Mouse (Mus musculus): ENCODE measurements around the gene Pak7. TPM values are rescaled to one million over a fixed set of nuclear protein-coding genes. Genes with fewer than 3 reads are reported as not detected.

The Pak7 gene
- polyA plus RNA-seq, 1 experiment from 2014 or later = 0.34 TPM

- 42% methylated on average over 4 of the region's 4 CpGs for WGBS
- no peaks in the 10 kb centered on the region for H3K9me3 ChIP-seq (replicated peaks; ENCODE audit: low read length)
- peak; percentile 68 for TF ChIP-seq CTCF (IDR thresholded peaks at IDR 0.05; ENCODE audit: low read depth)
- no peak overlapping the region for H3K9ac ChIP-seq (ENCODE audit: low read depth, low read length)
- H3K4me3 ChIP-seq (replicated peaks; ENCODE audit: low read depth, low read length) = no peak overlapping the region
- H3K27ac ChIP-seq = no peak overlapping the region
- ATAC-seq (replicated peaks; ENCODE audit: low FRiP score, low read depth) = no peak
- no peaks in the 10 kb centered on the region for H3K27me3 ChIP-seq (ENCODE audit: insufficient read depth, low read length)
- H3K36me3 ChIP-seq (ENCODE audit: insufficient read depth, low read length) = no peaks in the 10 kb centered on the region
- no peaks in the 10 kb centered on the region for H3K4me1 ChIP-seq (replicated peaks; ENCODE audit: insufficient read depth, low read length)
- peak; percentile 53 for DNase-seq (ENCODE audit: low spot score)
- H3K4me2 ChIP-seq (ENCODE audit: low read length) = no peak overlapping the region
Observed at GRCm38 (mm10) chr2:136139159-136140069, 248.4 kb downstream of the Pak7 start.

GRCm38 (mm10) chr2:136138451-136138850, 249.3 kb downstream of the Pak7 start:
- Histone ChIP-seq H3K4me1 (replicated peaks; ENCODE audit: insufficient read depth, low read length) (no peaks in the 10 kb centered on the region), H3K9ac (ENCODE audit: low read depth, low read length) (no peak overlapping the region), H3K27ac (no peak overlapping the region), H3K36me3 (ENCODE audit: insufficient read depth, low read length) (no peaks in the 10 kb centered on the region), H3K9me3 (replicated peaks; ENCODE audit: low read length) (no peaks in the 10 kb centered on the region), H3K4me2 (ENCODE audit: low read length) (no peak overlapping the region), H3K4me3 (replicated peaks; ENCODE audit: low read depth, low read length) (no peak overlapping the region), H3K27me3 (ENCODE audit: insufficient read depth, low read length) (no peaks in the 10 kb centered on the region)
- ATAC-seq (replicated peaks; ENCODE audit: low FRiP score, low read depth) = no peak
- TF ChIP-seq CTCF (IDR thresholded peaks at IDR 0.05; ENCODE audit: low read depth) = no peak
- no peak for DNase-seq (ENCODE audit: low spot score)

GRCm38 (mm10) chr2:136121867-136122266, 265.9 kb downstream of the Pak7 start:
- no peaks in the 10 kb centered on the region for H3K27me3 ChIP-seq (ENCODE audit: insufficient read depth, low read length)
- no peaks in the 10 kb centered on the region for H3K4me1 ChIP-seq (replicated peaks; ENCODE audit: insufficient read depth, low read length)
- WGBS = 8% methylated on average over 6 of the region's 6 CpGs
- H3K9ac ChIP-seq (ENCODE audit: low read depth, low read length) = no peak overlapping the region
- no peak for TF ChIP-seq CTCF (IDR thresholded peaks at IDR 0.05; ENCODE audit: low read depth)
- DNase-seq (ENCODE audit: low spot score) (peak; percentile 62), ATAC-seq (replicated peaks; ENCODE audit: low FRiP score, low read depth) (no peak)
- H3K4me2 ChIP-seq (ENCODE audit: low read length) = no peak overlapping the region
- no peaks in the 10 kb centered on the region for H3K36me3 ChIP-seq (ENCODE audit: insufficient read depth, low read length)
- no peaks in the 10 kb centered on the region for H3K9me3 ChIP-seq (replicated peaks; ENCODE audit: low read length)
- no peak overlapping the region for H3K4me3 ChIP-seq (replicated peaks; ENCODE audit: low read depth, low read length)
- no peak overlapping the region for H3K27ac ChIP-seq

GRCm38 (mm10) chr2:136118006-136118405, 269.8 kb downstream of the Pak7 start:
- H3K27ac ChIP-seq = no peak overlapping the region
- no peaks in the 10 kb centered on the region for H3K4me1 ChIP-seq (replicated peaks; ENCODE audit: insufficient read depth, low read length)
- H3K36me3 ChIP-seq (ENCODE audit: insufficient read depth, low read length) = no peaks in the 10 kb centered on the region
- ATAC-seq (replicated peaks; ENCODE audit: low FRiP score, low read depth) (no peak), DNase-seq (ENCODE audit: low spot score) (no peak)
- no peaks in the 10 kb centered on the region for H3K9me3 ChIP-seq (replicated peaks; ENCODE audit: low read length)
- no peak overlapping the region for H3K9ac ChIP-seq (ENCODE audit: low read depth, low read length)
- H3K4me3 ChIP-seq (replicated peaks; ENCODE audit: low read depth, low read length) = no peak overlapping the region
- no peak for TF ChIP-seq CTCF (IDR thresholded peaks at IDR 0.05; ENCODE audit: low read depth)
- 84% methylated on average over 2 of the region's 2 CpGs for whole genome bisulfite sequencing
- H3K4me2 ChIP-seq (ENCODE audit: low read length) = no peak overlapping the region
- H3K27me3 ChIP-seq (ENCODE audit: insufficient read depth, low read length) = no peaks in the 10 kb centered on the region

GRCm38 (mm10) chr2:136113374-136113773, 274.4 kb downstream of the Pak7 start:
- no peak for TF ChIP-seq CTCF (IDR thresholded peaks at IDR 0.05; ENCODE audit: low read depth)
- Histone ChIP-seq H3K4me3 (replicated peaks; ENCODE audit: low read depth, low read length) (no peak overlapping the region), H3K9me3 (replicated peaks; ENCODE audit: low read length) (no peaks in the 10 kb centered on the region), H3K27ac (no peak overlapping the region), H3K36me3 (ENCODE audit: insufficient read depth, low read length) (no peaks in the 10 kb centered on the region), H3K9ac (ENCODE audit: low read depth, low read length) (no peak overlapping the region), H3K4me1 (replicated peaks; ENCODE audit: insufficient read depth, low read length) (no peaks in the 10 kb centered on the region), H3K4me2 (ENCODE audit: low read length) (no peak overlapping the region), H3K27me3 (ENCODE audit: insufficient read depth, low read length) (no peaks in the 10 kb centered on the region)
- ATAC-seq (replicated peaks; ENCODE audit: low FRiP score, low read depth) (no peak), DNase-seq (ENCODE audit: low spot score) (no peak)
- WGBS = 77% methylated on average over 6 of the region's 6 CpGs

- H3K9ac ChIP-seq (ENCODE audit: low read depth, low read length) = no peak overlapping the region
- no peak for DNase-seq (ENCODE audit: low spot score)
- H3K27me3 ChIP-seq (ENCODE audit: insufficient read depth, low read length) = no peaks in the 10 kb centered on the region
- no peak for ATAC-seq (replicated peaks; ENCODE audit: low FRiP score, low read depth)
- H3K9me3 ChIP-seq (replicated peaks; ENCODE audit: low read length) = no peaks in the 10 kb centered on the region
- H3K4me1 ChIP-seq (replicated peaks; ENCODE audit: insufficient read depth, low read length) = no peaks in the 10 kb centered on the region
- 24% methylated on average over 2 of the region's 2 CpGs for WGBS
- no peak overlapping the region for H3K4me2 ChIP-seq (ENCODE audit: low read length)
- H3K27ac ChIP-seq = no peak overlapping the region
- no peak for TF ChIP-seq CTCF (IDR thresholded peaks at IDR 0.05; ENCODE audit: low read depth)
- no peak overlapping the region for H3K4me3 ChIP-seq (replicated peaks; ENCODE audit: low read depth, low read length)
- H3K36me3 ChIP-seq (ENCODE audit: insufficient read depth, low read length) = no peaks in the 10 kb centered on the region
Observed at GRCm38 (mm10) chr2:136109038-136109363, 278.8 kb downstream of the Pak7 start.

All from kidney, postnatal 0 days (tissue).